Mouse (Mus musculus): ENCODE results near the gene Hist2h3b. TPM values are rescaled to one million over a fixed set of nuclear protein-coding genes. Genes with fewer than 3 reads are reported as not detected.
"Not testable (repeated sequence)": the region's sequence is repeated elsewhere in the genome, so short reads cannot be mapped to it uniquely, and the experiment has no call there.

Hist2h3b gene
- total RNA-seq, 2 experiments from 2014 or later, result 14.0 to 16.9 TPM

GRCm38 (mm10) chr3:96238954-96239793 lies 29.3 kb upstream of the Hist2h3b start, which contains the start of gene Hist2h3c2:
Hist2h3c2 (minus strand) TSS chr3:96239127.
- DNase-seq (ENCODE audit: low spot score), result not testable (repeated sequence)

- DNase-seq (ENCODE audit: low spot score), result peak; percentile 95
Measured at GRCm38 (mm10) chr3:96239949-96240798, 28.3 kb upstream of the Hist2h3b start, which contains the start of gene Hist2h2aa2. Hist2h2aa2 (minus strand) TSS chr3:96240276.

GRCm38 (mm10) chr3:96240799-96241197 lies 27.7 kb upstream of the Hist2h3b start:
- no peak for DNase-seq (ENCODE audit: low spot score)

GRCm38 (mm10) chr3:96243921-96244572 lies 24.4 kb upstream of the Hist2h3b start:
- DNase-seq (ENCODE audit: low spot score), result no peak

DNA sequence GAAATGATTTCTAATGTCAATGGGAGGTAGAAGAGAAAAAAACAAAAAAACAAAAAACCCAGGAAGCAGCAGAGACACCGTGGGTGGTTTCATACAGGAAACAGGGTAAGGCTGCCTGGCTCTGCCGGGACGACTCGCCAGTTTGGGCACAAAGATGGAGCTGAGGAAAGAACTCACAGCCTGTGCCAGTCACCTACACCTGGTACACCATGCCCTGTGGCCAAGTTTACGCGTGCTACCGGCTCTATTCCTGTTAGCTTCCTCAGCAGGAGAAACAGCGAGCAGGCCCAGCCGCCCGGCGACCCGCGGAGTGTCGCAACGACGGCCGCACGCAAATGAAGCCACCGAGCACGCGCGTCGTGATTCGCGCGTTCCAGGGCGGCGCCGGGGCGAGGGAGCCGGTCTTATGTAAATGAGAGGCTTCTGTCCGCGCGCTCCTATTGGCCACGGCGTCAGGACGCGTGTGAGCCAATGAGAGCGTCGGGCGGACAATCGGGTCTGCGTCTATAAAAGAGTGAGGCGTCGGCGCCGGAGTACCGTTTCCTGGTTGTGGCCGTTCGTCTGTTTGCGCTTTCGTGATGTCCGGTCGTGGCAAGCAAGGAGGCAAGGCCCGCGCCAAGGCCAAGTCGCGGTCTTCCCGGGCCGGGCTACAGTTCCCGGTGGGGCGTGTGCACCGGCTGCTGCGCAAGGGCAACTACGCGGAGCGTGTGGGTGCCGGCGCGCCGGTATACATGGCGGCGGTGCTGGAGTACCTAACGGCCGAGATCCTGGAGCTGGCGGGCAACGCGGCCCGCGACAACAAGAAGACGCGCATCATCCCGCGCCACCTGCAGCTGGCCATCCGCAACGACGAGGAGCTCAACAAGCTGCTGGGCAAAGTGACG lies 23.2 kb upstream of the Hist2h3b start, which contains the start of gene Hist2h2aa1:
Gene Hist2h2aa1, plus strand, starts transcription at position 495 of the 884 bp plus-strand sequence.
- DNase-seq (ENCODE audit: low spot score), result peak; percentile 86

- not testable (repeated sequence) for DNase-seq (ENCODE audit: low spot score)
Measured at GRCm38 (mm10) chr3:96246018-96246417, 22.4 kb upstream of the Hist2h3b start.

- not testable (repeated sequence) for DNase-seq (ENCODE audit: low spot score)
Measured at GRCm38 (mm10) chr3:96246427-96246856, 22.0 kb upstream of the Hist2h3b start, which contains the start of gene Hist2h3c1. Hist2h3c1 (plus strand) TSS chr3:96246685.

- no peak for DNase-seq (ENCODE audit: low spot score)
Measured at GRCm38 (mm10) chr3:96247356-96248140, 20.9 kb upstream of the Hist2h3b start.

- DNase-seq (ENCODE audit: low spot score), result no peak
Measured at GRCm38 (mm10) chr3:96248141-96249033, 20.1 kb upstream of the Hist2h3b start.

DNA sequence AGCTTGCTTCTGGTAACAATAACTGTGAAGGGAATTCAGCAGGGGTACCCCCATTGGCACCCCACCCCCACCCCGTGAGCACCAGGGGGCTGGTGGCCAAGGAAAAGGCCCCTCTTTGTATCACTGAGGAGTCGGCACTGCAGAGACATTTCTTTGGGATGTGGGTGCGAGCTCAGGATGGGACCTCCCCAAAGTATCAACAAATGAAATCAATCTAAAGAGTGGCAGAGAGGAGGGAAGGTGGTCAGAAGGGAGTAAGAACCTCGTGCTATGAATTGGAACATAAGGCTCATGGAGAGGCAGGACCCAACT lies 19.5 kb upstream of the Hist2h3b start:
- DNase-seq (ENCODE audit: low spot score), result no peak

- DNase-seq (ENCODE audit: low spot score), result no peak
Measured at GRCm38 (mm10) chr3:96250890-96251289, 17.6 kb upstream of the Hist2h3b start.

- DNase-seq (ENCODE audit: low spot score), result no peak
Measured at GRCm38 (mm10) chr3:96251787-96252186, 16.7 kb upstream of the Hist2h3b start.

GRCm38 (mm10) chr3:96254683-96255355 lies 13.6 kb upstream of the Hist2h3b start:
- DNase-seq (ENCODE audit: low spot score), result no peak

- no peak for DNase-seq (ENCODE audit: low spot score)
Measured at GRCm38 (mm10) chr3:96255926-96256593, 12.4 kb upstream of the Hist2h3b start.

DNA sequence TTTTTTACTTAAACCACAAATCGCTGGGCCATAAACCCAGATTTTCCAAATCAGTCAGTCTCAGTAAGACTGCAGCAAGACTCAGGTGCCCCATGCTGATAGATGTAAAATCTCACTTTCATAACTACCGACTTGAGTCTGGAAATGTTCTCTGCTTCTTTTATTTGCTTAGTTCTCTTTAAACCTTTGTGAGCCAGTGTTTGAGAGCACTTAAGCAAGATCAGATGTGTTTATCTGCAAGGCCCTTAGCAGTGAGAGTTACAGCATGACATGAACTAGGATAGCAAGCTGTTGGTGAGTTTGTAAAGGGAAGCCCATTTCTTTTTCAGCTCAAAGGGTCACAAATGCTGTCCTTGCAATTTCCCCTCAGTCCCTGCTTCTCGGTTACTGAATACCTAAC lies 11.3 kb upstream of the Hist2h3b start:
- no peak for DNase-seq (ENCODE audit: low spot score)

GRCm38 (mm10) chr3:96260220-96260619 lies 8.2 kb upstream of the Hist2h3b start:
- no peak for DNase-seq (ENCODE audit: low spot score)

DNA sequence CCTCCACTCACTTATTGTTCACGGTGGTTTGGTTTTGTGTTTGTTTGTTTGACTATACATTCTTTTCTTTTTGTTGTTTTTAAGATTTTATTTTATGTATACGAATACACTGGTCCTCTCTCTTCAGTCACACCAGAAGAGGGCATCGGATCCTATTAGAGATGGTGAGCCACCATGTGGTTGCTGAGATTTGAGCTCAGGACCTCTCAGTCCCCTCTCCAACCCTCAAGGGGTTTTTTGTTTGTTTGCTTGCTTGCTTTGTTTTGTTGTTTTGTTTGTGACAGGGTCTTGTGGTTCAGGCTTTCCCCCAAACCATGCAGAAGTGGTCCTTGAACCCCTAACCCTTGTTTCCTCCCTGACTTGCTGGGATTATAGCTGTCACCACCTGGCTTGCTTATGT lies 6.8 kb upstream of the Hist2h3b start:
- no peak for DNase-seq (ENCODE audit: low spot score)

Measured in gastrocnemius, adult 18-20 months (tissue).